Mouse (Mus musculus) layer of hippocampus, postnatal 36 days (tissue): ENCODE results near the gene Ubtf. TPM values are rescaled to one million over a fixed set of nuclear protein-coding genes. Genes with fewer than 3 reads are reported as not detected.
A peak's percentile ranks its signal among the peaks of the same experiment; 100 is the strongest.

Source experiments
- DNase-seq, 2 experiments: peaks; one replicate each; pipeline ENCODE4 v3.0.0; 2022
- total RNA-seq, 2 experiments: library from RNA; stranded (reverse); gene quantifications; 2 replicates each; pipeline ENCODE4 v1.2.3; 2021

The Ubtf gene
- total RNA-seq, 2 experiments from 2014 or later: 127 to 128 TPM

- no peak for DNase-seq
Observed at GRCm38 (mm10) chr11:102346926-102347325, 27.4 kb upstream of the Ubtf start.

- DNase-seq: no peak
Observed at GRCm38 (mm10) chr11:102344458-102344857, 24.9 kb upstream of the Ubtf start.

DNA sequence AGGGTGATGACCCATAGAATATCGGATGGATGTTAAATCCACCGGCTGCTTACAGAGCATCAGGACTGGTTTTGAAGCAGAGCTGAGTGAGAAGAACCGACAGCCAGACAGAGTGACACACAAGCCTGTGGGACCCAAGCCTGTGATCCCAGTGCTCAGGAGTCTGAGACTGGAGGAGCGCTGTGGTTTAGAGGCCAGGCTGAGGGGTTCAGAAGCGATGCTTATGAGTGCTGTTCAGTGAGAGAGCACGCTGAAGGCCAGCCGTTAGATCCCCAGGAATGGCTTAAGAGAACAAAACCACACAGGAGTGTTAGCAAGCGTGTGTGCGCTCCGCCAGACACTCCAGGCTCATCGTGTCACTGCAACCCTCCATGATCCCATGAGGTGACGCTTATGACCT, 23.2 kb upstream of the Ubtf start:
- DNase-seq: no peak

DNA sequence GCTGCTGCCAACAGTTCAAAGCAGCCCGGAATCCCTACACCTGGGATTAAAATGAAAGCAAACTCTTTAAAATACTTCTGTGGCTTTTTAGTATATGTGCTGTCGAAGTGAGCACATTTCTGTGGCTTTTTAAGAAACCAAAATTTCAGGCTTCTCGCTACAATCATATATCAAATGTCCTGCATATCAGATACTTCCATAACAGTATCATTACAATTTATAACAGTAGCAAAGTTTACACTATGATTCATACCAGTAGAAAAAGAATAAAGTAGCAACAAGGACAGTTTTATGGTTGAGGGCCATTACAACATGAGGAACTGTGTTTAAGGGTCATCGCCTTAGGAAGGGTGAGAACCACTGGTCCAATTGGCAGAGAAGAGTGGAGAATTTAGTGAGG, 21.6 kb upstream of the Ubtf start:
- no peak for DNase-seq

GRCm38 (mm10) chr11:102339624-102340023, 20.1 kb upstream of the Ubtf start:
- no peak for DNase-seq

DNA sequence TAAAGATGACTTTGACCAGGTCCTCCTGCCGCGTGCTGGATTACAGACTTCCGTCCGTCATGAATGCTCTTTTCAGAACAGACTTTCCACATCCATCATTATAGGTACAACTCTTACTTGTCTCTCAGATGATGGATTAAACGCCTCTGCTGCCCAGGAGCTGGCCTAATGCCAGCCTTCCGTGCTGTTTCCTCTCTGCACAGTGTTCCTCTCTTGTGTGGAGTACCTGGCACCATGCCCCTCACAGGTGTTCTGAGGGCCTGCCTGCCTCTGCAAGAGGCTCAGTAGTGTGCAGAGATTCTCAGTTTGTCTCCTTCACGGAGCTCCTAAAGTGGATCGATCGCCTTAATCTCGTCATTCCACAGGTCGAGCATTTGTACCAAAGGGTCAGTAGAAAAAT, 19.7 kb upstream of the Ubtf start:
- no peak for DNase-seq

GRCm38 (mm10) chr11:102338561-102338960, 19.0 kb upstream of the Ubtf start:
- peak; percentile 30 to 45 for DNase-seq

DNA sequence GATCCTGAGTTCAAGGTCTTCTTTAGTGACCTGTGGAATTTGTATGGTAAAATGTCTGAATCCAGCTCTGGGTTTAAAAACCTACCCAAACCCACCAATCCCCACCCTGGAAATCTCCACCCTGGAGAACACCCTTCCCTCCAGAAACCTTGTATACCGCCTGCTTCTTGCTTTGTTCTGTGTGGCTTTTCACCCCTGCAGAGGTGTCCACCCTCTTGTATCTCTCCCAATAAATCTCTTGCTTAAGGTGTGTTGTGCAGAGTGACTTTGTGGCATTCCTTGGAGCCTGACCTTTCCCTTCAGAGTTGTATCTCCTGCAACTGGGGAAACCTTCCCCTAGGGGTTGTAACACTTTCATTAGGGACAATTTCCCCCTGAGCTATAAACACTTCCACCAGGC, 18.4 kb upstream of the Ubtf start:
- no peak for DNase-seq

DNA sequence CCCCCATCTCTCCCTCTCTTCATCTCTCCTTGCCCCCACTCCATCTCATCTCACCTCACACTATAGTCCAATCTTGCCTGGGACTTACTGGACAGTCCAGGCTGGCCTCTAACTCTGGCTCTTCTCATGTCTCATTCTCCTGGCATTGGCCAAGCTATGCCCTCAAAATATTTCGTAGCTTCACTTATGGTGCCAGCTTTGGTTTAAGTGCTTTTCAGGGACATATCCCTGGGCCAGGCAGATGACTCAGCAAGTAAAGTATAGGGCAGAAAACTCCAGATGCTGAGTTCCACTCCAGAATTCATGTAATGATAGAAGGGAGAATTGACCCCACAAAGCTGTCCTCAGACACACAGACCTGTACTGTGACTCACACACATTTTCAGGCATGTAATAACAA, 16.6 kb upstream of the Ubtf start:
- no peak for DNase-seq

DNA sequence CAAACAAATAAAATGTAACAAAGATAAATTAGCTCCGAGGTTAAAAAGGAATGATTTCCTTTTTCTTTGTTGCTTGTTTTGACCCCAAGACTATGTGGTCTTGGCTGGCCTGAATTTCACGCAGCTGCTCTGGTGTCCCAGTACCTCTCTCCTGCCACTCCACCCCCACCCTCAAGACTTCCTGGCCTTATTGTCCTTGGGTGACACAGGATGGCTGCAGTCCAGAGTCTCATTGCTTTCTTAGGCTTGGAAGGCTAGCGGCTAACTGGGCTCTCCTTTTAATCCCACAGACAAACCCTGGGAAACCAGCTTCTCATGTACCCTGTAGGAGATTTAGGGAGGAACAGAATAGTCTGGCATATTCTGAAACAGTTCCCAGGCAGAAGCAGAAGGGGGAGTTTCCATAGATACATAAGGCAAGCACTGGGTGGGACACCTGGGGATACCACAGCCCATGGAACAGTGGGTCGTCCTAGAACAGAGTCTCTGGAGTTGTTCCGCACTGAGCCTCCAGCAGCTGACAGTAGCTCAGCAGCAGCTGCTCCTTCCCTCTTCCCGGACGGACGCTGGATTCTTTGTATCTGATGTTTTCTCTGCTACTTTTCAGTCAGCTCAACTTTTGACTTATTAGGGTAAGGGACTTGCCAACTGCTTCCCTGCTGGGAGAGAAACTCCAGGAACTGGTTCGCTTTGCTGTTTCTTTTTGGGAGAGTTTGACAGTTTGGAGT, 15.6 kb upstream of the Ubtf start:
- no peak for DNase-seq

DNA sequence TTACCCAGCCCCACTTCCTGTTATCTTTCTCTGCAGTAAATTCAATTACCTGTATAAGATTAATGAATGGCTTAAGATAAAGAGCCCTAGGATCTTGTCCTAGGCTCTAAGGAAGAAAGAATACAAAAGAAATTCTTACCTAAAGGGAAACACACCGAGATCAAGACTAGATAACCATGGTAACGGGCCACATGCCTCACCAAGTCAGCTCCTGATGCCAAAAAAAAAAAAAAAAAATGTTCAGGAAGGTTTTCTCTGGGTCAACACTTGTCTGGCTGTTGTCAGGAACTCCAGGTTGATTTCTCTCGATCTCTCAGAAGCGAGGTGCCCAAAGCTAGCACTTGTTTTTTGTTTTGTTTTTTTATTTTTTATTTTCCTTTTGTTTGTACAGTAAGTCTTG, 14.5 kb upstream of the Ubtf start:
- DNase-seq: no peak

GRCm38 (mm10) chr11:102333061-102333460, 13.5 kb upstream of the Ubtf start:
- DNase-seq: no peak

DNA sequence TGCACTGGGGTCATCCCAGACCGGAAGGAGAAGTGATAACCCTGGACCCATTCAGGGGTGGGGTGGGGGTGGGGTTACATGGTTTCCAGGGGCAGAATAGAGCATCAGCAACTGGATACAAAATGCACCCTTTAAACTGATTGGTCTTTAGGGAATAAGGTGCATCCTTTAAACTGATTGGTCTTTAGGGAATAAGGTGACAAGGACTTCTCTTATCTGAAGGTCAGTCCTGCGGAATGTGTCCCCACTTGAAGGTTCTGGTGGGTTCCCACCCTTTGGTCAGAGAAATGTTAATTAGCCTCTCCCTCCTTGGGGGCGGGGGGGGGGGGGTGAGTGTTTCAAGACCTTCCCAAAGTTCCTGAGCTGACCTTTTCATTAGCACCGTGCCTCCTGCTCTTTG, 12.3 kb upstream of the Ubtf start:
- DNase-seq: no peak

DNA sequence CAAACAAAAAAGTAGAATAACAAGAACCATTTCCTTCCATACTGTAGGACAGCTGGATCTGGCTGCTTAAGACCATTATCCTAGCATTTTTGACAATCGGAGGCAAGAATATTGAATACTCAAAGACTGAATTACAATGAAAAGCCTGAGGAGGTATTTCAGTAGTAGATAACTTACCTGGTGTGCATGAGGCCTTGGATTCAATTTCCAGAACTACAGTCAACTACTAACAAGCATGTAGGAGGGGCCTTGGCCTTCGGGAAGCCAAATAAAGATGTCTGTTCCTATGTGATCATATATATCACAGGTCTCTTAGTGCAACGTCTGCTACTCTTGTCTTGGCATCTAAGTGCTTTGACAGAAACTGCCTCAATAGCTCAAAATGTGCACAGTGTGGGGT, 10.5 kb upstream of the Ubtf start:
- DNase-seq: no peak

- no peak for DNase-seq
Observed at GRCm38 (mm10) chr11:102329518-102329917, 10.0 kb upstream of the Ubtf start.

DNA sequence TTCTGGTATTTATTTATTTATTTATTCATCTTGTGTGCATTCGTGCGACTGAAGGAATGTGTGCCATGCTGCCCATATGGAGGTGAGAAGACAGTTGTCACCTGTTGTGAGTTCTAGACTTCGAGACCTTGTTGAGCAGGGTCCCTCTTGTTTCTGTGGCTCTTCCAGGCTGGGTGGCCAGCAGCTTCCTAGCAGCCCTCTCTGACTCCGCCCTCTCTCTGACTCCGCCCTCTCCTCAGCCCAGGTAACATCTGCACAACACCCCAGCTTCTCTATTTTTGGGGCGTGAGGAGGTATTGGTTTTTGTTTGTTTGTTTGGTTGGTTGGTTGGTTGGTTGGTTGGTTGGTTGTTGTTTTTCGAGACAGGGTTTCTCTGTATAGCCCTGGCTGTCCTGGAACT, 8.3 kb upstream of the Ubtf start:
- DNase-seq: no peak

GRCm38 (mm10) chr11:102327250-102327649, 7.7 kb upstream of the Ubtf start:
- DNase-seq: no peak

DNA sequence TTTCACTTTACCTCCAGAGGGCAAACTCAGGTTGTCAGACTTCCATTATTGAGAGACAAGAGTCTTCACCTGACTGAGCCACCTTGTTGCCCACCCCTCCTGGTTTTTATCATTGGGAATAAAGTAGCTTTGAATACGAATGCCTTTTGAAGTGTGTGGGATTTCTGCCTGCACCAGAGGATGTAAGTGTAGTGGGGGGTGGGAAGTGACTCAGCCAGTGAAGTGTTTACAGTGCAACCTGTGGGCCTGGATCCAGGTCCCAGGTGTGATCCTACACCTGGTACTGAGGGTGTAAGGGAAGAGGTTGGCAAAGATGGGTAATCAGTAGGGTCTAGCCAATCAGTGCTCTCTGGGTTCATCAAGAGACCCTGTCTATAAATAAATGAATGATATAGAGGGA, 4.0 kb upstream of the Ubtf start:
- DNase-seq: no peak

DNA sequence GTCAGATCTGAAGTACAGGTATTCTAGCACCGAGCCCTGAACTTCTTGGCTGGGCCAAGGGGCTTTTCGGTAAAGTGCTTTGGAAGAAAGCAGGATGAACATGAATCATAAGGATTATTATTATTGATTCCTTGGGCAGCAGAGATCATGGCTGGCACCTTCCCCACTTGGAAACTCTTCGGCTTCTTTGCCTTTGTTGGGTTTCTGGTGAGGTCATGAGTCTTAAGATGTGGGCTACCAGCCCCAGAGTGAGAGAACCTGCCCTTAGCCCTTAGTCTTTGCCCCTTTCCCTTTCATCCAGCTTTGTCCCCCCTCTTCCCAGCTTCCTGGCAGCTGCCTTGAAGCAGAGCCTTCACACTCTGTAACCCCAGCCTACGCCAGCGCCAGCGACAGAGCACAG, 2.4 kb upstream of the Ubtf start:
- DNase-seq: no peak

GRCm38 (mm10) chr11:102320686-102321005, 1.1 kb upstream of the Ubtf start:
- peak in 1 of 2 experiments; percentile 67 for DNase-seq

- peak; percentile 86 to 89 for DNase-seq
Observed at GRCm38 (mm10) chr11:102319941-102320685, 571 bp upstream of the Ubtf start.

DNA sequence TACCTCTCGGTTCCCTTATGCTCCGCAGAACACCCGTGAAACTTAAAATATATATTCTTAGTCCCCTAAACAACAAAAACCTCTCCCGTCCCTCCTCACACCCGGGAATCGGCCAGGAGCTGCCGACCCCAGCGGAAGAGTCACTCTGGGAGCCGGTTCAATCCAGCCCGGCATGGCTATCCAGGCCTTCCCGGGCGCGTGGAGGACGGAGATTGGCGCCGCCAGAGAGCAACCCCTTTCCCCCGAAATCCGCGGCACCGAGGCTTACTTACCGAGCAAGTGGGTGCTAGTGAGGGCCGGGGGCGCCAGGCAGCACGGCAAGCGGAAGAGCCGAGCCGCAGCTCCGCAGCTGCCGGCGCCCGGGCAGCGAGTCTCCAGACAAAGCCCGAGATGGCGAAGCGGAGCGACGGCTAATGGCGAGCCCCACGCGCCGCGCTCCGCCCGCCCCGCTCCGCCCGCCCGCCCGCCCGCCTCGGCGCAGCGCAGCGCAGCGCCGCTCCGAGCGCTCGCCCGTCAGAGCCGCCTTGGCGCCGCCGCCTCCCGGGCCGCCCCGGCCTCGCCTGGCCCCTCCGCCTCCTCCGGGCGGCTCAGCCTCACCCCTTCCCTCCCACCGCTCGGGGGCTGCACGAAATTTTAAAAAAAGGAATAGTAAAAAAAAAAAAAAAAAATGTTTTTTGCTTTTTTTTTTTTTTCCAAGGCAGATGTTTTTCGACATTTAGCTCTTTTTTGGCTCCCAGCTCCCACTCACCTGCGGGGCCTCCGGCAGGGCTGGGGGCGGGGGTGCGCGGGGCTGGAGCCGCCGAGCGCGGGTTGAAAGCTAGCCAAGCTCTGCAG, 749 bp downstream of the Ubtf start:
- peak in 1 of 2 experiments; percentile 67 for DNase-seq

GRCm38 (mm10) chr11:102317901-102318575, 1.5 kb downstream of the Ubtf start:
- DNase-seq: peak in 1 of 2 experiments; percentile 65
